Mouse (Mus musculus) megakaryocyte-erythroid progenitor cell, adult 5 weeks (primary cell): ENCODE results near the gene Vmn1r235. TPM values are rescaled to one million over a fixed set of nuclear protein-coding genes. Genes with fewer than 3 reads are reported as not detected.

Source experiments
- polyA plus RNA-seq: library from polyadenylated mRNA; stranded (reverse); fragments of >175 nt; gene quantifications from 2 replicates; pipeline ENCODE4 v1.2.3, GENCODE M21; 2012

Vmn1r235 gene
- not detected in 2 replicates for polyA plus RNA-seq

GRCm38 (mm10) chr17:21256111-21256510 is at the start of gene Vmn1r235:
Vmn1r235 (plus strand) TSS chr17:21256411.

GRCm38 (mm10) chr17:21225787-21226186 is 30.4 kb upstream of the Vmn1r235 start, which contains the start of gene Vmn1r234:
Vmn1r234 (plus strand) TSS chr17:21226087.

DNA sequence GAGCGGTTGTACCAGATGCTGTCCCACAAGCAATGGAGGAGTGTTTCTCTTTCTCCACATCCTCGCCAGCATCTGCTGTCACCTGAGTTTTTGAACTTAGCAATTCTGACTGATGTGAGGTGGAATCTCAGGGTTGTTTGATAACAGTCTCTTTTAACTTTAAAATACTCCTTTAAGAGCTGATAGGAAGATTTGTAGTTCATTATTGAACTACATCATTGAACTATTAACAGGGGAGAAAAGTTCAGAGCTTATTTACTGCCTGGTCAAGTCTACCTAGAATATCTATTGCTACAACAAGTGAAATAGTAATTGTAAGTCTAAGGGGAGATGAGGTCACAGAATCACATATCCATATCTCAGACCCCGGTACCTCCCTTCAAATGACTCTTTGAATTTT is 26.4 kb downstream of the Vmn1r235 start, which contains the start of gene Vmn1r236:
Gene Vmn1r236, plus strand, starts transcription at position 301 of the 400 bp plus-strand sequence.

GRCm38 (mm10) chr17:21311565-21311964 is 55.4 kb downstream of the Vmn1r235 start, which contains the start of gene Vmn1r237:
Vmn1r237 (plus strand) TSS chr17:21311865.

Other genes starting within 250 kb of the Vmn1r235 start
- 0.43 and 0.58 TPM in 2 replicates for gene Zfp160, start 247.5 kb upstream of the Vmn1r235 start, polyA plus RNA-seq
- not detected in 2 replicates for gene Vmn1r234, start 30.3 kb upstream of the Vmn1r235 start, polyA plus RNA-seq
- gene Vmn1r236, start 26.5 kb downstream of the Vmn1r235 start, polyA plus RNA-seq = 0.02 TPM in 1 of 2 replicates, not detected in the other
- not detected in 2 replicates for gene Vmn1r237, start 55.5 kb downstream of the Vmn1r235 start, polyA plus RNA-seq
- gene Zfp677, start 127.3 kb downstream of the Vmn1r235 start, polyA plus RNA-seq = 0.35 and 0.63 TPM in 2 replicates
- gene Zfp54, start 166.8 kb downstream of the Vmn1r235 start, polyA plus RNA-seq = 0.14 and 0.28 TPM in 2 replicates
- gene Zfp51, start 194.0 kb downstream of the Vmn1r235 start, polyA plus RNA-seq = 0.84 and 0.86 TPM in 2 replicates
- 4.2 TPM in 2 replicates for gene Zfp53, start 232.6 kb downstream of the Vmn1r235 start, polyA plus RNA-seq